Comparison of ENCODE assay signal across 16 mouse cellular contexts in the genomic region with DNA sequence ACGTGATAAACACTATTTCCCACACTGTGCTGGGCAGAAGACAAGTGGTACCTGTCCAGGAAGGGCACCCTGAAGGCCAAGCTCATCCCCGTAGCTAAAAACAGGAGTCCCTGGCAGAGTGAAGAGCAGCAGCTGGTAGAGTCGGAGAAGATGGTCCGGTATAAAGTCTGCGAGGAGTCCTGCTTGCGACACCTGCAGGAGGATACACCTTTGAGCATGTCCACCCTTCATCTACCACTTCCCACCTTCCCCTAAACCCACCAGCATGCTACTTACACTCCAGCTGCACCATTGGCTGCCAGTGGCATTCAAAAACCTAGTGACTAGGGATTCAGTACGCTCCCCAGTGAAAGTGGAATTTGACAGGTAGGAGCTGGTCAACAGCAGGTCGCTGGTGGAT. TPM values are rescaled to one million over a fixed set of nuclear protein-coding genes. Genes with fewer than 3 reads are reported as not detected.
"Had no signal": no experiment of that assay in that cellular context is flagged by ENCODE, and none has a peak within 500 bp of the region (broad histone marks: within the 10 kb centered on the region; RNA-seq: fewer than 3 reads in every experiment).

No protein-coding gene starts in this region.

- H3K4me2 ChIP-seq: kidney, embryonic 15.5 days; midbrain, embryonic 12.5 days; neural tube, embryonic 15.5 days had no signal

- DNase-seq: kidney, adult 2 months; kidney, postnatal 14 days; lung, adult 18-20 months; right cerebral cortex, adult 18-20 months; right cerebral cortex, postnatal 25 days; thymus, postnatal 36 days had no signal

- H3K27me3 ChIP-seq: kidney, embryonic 15.5 days; midbrain, embryonic 12.5 days; neural tube, embryonic 15.5 days had no signal

- H3K4me3 ChIP-seq: kidney, embryonic 15.5 days; left cerebral cortex, adult 2 months; limb, embryonic 10.5 days; midbrain, embryonic 12.5 days; neural tube, embryonic 15.5 days had no signal

- H3K9ac ChIP-seq: kidney, embryonic 15.5 days; midbrain, embryonic 12.5 days; neural tube, embryonic 15.5 days had no signal

- H3K27ac ChIP-seq: kidney, embryonic 15.5 days; left cerebral cortex, adult 2 months; limb, embryonic 10.5 days; midbrain, embryonic 12.5 days; neural tube, embryonic 15.5 days had no signal

- H3K9me3 ChIP-seq: kidney, embryonic 15.5 days; limb, embryonic 10.5 days; midbrain, embryonic 12.5 days; neural tube, embryonic 15.5 days had no signal

RNA-seq across cellular contexts. Expression of a gene that starts 31.6 kb away (rescaled TPM):
- total RNA-seq: left cerebral cortex, postnatal 14 days; midbrain, postnatal 0 days had no signal
- polyA plus RNA-seq: large intestine, adult 2 months; small intestine, adult 2 months had no signal

RNA-seq across cellular contexts. Expression of a gene that starts 45.4 kb away (rescaled TPM):
- total RNA-seq: megakaryocyte-erythroid progenitor cell, adult 5-6 weeks had no signal
